Mouse (Mus musculus) left cerebral cortex, adult 11 months (tissue): ENCODE results near the gene Gemin2.
A peak's percentile ranks its signal among the peaks of the same experiment; 100 is the strongest.
"Not testable (repeated sequence)": the region's sequence is repeated elsewhere in the genome, so short reads cannot be mapped to it uniquely, and the experiment has no call there.

Source experiments
- DNase-seq: peaks from one replicate; pipeline ENCODE4 v3.0.0; 2022; ENCODE audit warnings: low spot score

Gemin2 gene

DNA sequence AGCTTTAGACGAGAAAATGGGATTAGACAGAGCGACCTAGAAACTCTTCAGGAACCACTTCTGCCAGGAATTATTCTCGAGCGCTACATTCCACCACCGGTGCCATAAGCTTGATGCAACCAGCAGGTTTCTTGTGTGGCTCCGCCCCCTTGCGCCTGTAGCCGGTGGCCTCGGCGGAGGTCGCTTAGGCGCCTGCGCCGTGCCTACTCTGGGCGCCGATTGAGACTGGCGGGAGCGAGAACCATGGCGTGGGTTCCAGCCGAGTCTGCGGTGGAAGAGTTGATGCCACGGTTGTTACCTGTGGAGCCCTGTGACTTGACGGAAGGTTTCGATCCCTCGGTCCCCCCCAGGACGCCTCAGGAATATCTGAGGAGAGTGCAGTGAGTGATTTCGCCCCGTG lies at the start of gene Gemin2:
Gene Gemin2 (plus strand): TSS at position 160 of the 400 bp plus-strand sequence.
- peak; percentile 90 for DNase-seq

- peak; percentile 22 for DNase-seq
Observed at GRCm38 (mm10) chr12:58964583-58964982, 48.6 kb upstream of the Gemin2 start.

DNA sequence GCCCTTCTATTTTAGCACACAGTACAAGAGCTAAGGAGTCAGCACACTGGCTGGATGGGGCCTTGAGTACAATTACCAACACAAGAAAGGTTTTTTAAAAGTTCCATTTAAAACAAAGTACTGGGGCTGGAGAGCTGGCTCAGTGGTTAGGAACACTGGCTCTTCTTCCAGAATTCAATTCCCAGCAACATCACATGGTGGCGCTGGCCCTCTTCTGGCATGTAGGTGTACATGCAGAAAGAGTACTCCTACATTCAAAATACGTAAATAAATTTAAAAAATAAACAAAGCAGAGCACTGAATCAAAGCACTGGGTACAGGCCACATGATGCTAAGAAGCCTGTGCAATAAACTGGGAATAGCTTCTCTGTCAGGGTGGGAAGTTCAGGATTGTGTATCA lies 36.2 kb upstream of the Gemin2 start:
- no peak for DNase-seq

GRCm38 (mm10) chr12:58981178-58981661 lies 32.0 kb upstream of the Gemin2 start:
- DNase-seq, result not testable (repeated sequence)

GRCm38 (mm10) chr12:58985766-58986165 lies 27.4 kb upstream of the Gemin2 start:
- no peak for DNase-seq

- DNase-seq, result no peak
Observed at GRCm38 (mm10) chr12:59010482-59010881, 2.7 kb upstream of the Gemin2 start.

- DNase-seq, result no peak
Observed at GRCm38 (mm10) chr12:59011275-59011843, 1.8 kb upstream of the Gemin2 start.

GRCm38 (mm10) chr12:59011844-59012709 lies 1.1 kb upstream of the Gemin2 start, which contains the start of gene Sec23a:
Gene Sec23a, minus strand, starts transcription at chr12:59012017.
- DNase-seq, result peak; percentile 98

GRCm38 (mm10) chr12:59012710-59013091 lies 492 bp upstream of the Gemin2 start:
- DNase-seq, result no peak

GRCm38 (mm10) chr12:59017970-59018369 lies 4.8 kb downstream of the Gemin2 start:
- DNase-seq, result no peak

DNA sequence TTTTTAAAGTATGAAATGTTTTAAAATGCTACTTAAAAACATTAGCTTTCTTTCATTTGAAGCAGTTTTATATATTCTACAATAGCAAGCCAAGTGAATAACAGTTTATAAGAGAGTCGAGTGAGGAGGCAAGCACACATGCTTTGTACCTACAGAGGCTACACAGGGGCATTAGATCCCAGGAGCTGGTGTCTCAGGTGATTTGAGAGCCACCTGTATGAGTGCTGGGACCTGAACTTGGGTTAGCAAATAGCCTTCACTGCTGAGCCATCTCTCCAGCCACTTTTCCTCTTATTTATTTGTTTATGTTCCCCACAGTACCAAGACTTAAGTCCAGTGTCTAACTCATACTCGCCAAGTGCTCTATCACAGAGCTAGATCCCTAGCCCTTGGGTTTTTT lies 6.7 kb downstream of the Gemin2 start:
- DNase-seq, result no peak

GRCm38 (mm10) chr12:59021306-59021705 lies 8.1 kb downstream of the Gemin2 start:
- DNase-seq, result no peak

DNA sequence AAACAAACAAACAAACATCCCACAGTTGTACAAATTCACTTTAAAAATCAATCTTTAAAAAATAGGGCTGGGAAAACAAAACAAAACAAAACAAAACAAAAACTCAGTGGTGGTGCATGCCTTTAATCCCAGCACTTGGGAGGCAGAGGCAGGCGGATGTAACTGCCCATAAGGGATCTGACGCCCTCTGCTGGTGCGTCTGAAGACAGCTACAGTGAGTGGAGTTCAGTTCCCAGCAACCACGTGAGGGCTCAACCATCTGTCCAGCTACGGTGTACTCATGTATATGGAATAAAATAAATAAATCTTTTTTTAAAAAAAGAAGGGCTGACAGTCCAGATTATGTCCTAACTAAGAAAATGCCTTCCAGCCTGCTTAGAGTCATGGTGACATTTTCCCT lies 18.9 kb downstream of the Gemin2 start:
- DNase-seq, result no peak

GRCm38 (mm10) chr12:59039162-59039970 lies 26.2 kb downstream of the Gemin2 start:
- DNase-seq, result no peak

DNA sequence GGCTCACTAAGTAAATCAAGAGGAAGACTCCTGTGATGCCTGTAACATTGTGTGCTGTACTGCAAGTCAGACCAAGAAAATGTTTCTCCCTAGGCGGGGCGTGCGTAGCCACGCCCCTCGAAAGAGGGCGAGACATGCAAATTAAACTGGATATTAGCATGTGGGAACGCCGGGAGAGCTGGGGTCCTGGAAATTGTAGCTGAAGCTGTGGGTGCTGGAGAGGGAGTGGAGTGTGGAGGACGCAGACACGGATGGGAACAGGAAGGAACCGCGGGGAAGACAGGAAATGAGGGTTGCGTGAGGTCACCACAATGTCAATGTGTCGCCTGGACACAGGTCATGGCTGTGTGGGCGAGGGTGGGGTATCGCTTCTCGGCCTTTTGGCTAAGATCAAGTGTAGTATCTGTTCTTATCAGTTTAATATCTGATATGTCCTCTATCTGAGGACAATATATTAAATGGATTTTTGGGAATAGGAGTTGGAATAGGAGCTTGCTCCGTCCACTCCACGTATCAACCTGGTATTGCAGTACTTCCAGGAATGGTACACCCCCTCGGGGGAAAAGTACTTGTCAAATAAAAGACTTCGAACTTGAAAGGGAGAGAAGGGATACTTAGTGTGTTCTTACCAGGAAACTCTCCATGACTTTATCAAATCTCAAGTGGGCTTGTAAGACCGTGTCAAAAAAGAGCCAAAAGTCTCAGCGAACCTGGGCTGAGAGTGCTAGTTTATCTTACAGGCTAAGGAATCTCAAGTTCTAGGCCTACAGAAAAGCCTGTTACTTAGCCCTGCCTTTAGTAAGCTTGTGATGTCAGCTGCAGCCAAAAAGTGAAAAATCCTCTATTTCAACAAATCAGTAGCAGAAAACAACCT lies 27.0 kb downstream of the Gemin2 start:
- DNase-seq, result no peak

- no peak for DNase-seq
Observed at GRCm38 (mm10) chr12:59040851-59041250, 27.7 kb downstream of the Gemin2 start.

GRCm38 (mm10) chr12:59052470-59052869 lies 39.3 kb downstream of the Gemin2 start:
- DNase-seq, result no peak

- DNase-seq, result no peak
Observed at GRCm38 (mm10) chr12:59053166-59053565, 40.0 kb downstream of the Gemin2 start.

GRCm38 (mm10) chr12:59053976-59054375 lies 40.8 kb downstream of the Gemin2 start:
- no peak for DNase-seq

- no peak for DNase-seq
Observed at GRCm38 (mm10) chr12:59055196-59055850, 42.1 kb downstream of the Gemin2 start.

DNA sequence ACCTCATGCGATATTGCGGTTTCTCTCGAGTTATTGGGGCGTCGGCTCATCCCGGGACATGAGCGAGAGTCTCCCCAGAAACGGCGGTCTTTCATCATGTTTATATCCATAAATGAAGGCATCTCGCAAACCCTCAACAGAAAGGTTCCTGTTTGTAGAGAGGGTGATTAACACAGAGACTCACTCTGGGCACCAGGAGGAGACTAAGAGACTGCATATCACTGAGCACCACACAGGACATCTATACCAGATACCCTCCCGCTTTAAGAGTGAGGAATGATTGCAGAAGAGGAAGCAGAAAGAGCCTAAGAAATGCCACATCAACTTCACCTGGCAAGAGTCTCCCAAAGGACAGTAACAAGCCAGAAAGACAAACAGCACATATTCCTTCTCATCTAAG lies 43.0 kb downstream of the Gemin2 start:
- DNase-seq, result no peak
